Mouse (Mus musculus): ENCODE results near the gene Carmil1. TPM values are rescaled to one million over a fixed set of nuclear protein-coding genes. Genes with fewer than 3 reads are reported as not detected.
"Not testable (repeated sequence)": the region's sequence is repeated elsewhere in the genome, so short reads cannot be mapped to it uniquely, and the experiment has no call there.

Gene Carmil1
- total RNA-seq, 2 experiments from 2014 or later = 6.6 to 9.7 TPM

DNA sequence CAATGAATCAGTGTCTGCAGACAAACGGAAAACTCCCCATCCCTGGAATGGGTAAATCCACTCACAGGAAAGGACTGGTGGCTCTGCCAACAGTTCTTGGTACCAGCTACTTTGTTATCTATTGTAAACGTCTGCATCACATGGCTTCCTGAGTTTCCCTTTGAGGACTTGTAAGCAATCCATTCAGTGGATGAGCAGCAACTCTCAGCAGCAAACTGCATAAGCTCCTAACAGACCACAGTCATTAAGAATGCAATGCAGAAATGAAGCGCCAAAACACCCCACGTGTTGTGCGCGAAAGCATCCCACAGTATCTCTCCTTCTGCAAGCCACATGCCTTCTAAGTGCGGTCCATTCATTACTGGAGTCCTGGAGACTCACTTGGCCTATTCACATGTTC lies 128.0 kb downstream of the Carmil1 start:
- DNase-seq = no peak

DNA sequence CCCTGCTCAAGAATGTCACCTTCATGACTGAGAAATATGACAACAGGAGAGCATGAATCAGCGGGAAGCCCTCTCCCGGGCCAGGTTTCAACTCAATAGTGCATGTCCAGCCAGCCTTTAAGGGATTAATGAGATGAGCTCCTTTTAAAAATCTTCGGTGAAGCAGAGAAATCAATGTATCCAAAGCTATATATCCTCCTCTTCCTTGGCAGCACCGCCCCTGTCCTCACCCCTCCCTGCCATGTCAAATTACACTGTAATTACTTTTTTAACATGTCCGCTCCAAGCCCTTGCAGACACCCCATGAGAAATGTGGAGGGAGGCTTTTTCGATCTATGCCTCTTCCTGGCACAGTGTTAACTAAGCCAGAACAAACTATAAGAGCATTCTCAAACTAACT lies 129.3 kb downstream of the Carmil1 start:
- DNase-seq = no peak

DNA sequence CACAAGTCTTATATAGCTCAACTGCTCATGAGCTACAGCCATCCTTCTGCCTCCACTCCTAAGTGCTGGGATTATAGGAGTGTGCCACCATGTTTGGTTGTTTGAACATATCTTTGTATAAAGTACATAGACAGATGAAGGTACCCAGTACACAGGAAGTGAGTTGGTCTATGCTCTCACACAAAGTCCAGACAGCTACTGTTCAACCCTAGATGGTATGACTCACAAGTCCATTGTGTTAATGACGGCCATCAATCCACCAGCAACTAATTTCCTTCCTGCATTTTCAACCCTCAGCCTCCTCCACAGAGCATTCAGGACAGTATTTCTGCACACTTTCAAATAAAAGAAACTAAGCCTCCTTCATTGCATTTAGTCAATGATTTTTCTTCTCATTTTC lies 132.0 kb downstream of the Carmil1 start:
- DNase-seq = no peak

DNA sequence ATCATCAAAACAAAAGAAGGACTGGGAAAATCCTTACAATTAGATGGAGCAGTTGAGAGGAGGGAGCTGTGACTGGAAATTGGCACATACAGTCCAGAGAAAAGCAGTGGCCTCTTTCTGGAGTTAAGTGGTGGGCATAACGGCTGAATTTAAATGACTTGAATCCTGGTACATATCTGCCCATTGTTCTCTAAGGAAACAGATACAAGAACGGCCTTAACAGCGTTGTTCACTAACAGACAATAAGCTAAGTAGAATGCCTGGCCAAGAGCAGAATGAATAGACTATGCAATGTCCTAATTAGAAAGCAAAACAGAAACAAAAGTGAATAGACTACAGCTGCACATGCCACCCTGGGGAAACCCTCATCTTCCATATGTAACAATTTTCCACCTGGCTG lies 133.6 kb downstream of the Carmil1 start:
- no peak for DNase-seq

DNA sequence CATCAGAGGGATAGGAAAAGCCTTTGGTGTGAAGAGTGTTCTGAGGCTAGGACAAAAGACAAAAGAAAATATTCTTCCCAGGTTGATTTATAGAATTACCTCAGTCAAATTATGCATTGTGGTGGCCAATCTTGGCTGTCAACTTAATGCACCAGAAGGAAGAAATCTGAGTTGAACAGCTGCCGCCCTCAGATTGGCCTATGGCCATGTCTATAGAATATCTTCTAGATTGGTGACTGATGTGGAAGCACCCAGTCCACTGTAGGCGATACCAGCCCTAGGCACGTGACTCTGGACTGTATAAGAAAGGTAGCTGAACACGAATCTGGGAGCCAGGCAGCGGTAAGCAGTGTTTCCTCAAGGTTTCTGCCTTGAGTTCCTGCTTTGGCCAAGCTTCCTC lies 134.1 kb downstream of the Carmil1 start:
- no peak for DNase-seq

DNA sequence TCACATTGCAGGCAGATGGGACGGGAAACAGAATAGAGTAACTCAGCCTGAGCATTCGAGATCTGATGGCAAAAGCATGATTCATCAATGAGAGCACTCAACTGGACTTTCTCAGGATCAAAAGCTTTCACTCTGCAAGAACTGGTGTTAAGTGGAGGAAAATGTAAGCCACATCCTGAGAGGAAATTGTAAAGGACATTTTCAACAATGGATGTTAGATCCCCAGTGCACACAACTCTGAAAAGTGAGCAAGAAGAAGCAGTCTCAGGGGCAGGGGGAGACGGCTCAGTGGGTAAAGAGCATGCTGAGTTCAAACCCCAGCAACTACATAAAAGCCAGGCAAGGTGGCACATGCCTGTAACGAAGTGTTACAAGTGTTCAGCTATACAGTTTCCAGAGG lies 135.7 kb downstream of the Carmil1 start:
- no peak for DNase-seq

DNA sequence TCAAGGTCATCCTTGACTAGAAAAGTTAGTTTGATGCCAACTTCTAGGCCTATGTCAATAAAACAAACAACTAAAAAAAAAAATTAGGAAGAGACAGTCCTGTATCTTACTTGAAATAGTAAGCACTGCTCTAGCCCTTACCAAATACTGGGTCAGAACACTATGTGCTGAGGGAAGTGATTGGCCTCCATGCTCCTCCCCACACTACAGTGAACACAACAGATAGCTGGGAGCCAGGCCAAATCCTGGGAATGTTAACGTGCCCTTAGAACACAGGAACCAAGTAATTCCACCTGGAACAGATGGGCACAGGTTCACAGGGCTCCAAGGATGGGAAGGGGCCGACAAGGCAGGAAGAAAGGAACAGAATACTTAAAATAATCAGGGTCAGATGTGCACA lies 136.5 kb downstream of the Carmil1 start:
- peak; percentile 40 to 51 for DNase-seq

DNA sequence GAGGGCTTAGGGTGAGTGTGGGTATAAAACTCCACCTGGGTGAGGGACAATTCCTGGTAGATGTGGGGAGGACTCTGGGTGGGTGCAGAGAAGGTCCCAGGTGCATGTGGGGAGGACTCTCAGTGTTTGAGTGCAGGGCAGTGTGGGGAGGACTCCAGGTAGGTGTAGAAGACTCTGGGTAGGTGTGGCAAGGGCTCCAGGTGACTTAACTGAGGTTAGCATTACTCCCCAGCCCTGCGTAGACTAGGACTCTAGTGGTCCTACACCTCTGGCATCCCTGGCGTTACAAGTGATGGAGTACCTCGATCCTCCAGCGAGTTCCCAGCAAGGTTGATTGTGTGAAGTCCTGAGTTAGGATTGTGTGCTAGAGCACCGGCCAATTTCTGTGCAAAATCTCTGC lies 143.8 kb downstream of the Carmil1 start:
- no peak for DNase-seq

DNA sequence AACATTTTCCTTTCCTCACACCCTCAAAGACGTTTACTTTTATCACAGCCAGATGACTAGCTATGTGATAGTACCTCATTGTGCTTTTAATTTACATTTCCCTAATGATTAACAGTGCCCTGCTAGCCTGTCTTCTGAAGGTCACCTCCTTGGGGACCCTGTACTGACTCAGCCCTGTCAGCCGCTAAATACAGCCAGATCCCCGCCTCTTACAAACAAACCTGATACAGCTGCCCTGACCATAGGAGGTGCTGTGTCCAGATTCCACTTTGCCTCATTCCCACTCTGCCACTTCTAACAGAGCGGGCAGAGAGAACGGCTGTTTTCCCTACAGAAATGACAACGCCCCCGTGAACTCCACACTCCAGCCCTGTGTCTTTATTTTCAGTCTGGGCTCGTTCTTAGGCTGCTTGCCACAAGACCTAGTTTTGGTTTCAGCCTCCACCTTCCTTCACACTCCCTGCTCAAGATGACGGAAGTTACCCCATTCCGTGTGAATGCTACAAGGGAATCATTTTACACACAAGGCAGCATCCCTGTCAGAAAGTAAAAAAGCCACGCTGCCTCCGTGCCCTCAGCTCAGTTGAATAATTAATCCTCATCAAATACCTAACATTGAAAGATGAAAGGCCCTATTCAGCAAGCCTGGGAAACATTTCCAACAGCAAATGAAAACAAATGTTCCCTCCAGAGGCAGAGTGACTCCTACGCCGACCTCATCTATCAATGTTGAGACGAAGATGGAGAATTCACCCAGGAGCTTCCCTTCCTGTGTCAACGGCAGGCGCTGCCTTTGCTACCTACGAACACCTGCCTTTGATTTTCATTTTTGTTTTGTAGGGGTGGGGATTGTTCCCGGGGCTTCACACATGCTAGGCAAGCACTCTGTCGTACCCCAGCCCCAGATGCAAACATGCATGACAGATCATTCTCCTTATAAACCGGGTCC lies 145.0 kb downstream of the Carmil1 start:
- DNase-seq = peak; percentile 38 to 53

DNA sequence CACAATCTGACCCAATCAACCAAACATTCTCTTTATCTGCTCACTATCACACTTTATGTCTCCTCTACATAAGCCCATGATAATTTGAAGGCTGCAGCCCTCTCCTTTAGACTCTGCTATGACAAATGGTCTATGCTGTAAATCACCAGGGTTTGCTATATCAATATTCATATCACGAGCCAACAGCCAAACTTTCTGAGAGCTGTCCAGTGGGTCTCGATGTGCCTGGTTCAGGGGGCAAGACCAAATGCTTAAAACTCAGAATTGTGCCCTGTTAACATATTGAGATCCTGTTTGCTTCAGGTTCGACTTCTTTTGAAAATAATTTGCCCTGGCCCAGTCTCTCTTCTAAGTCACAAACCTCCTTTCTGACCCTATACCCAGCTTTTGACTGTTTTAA lies 147.7 kb downstream of the Carmil1 start:
- no peak for DNase-seq

DNA sequence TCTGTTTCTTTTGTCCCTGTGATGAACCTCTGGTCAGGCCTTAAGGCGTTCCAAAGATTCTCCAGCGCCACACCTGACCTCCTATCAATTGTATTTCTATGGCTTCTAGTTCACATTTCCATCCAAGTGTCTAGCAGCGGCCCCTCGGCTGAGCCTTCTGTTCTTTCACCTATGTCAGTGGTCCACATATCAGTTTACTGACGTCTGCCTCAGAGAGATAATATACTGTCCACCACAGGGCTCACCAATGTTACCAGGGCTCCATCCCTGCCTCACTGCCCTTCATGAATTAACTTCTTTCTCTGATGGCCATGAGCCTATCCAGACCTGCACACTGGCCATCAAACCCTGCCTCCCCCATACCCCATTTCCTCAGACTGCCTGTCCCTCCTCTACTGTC lies 149.3 kb downstream of the Carmil1 start:
- no peak for DNase-seq

DNA sequence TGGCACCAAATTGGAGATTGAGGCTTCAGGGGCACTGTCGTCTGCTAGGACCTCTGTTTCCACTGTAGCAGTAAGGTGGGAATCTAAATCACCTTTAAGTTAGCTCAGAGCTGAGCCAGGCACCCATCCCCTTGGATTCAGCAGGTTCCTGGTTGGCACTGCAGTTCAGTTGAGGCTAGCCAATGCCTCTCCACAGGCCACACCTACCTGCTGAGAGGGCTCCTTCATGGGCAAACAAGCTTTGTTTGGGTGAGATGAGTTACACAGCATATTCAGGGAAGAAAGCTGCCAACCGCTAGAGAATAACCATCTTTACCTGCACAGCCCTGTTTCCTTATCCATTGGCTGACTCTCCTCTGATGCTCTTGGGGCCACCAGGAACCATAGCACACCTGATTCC lies 149.9 kb downstream of the Carmil1 start:
- DNase-seq = no peak

DNA sequence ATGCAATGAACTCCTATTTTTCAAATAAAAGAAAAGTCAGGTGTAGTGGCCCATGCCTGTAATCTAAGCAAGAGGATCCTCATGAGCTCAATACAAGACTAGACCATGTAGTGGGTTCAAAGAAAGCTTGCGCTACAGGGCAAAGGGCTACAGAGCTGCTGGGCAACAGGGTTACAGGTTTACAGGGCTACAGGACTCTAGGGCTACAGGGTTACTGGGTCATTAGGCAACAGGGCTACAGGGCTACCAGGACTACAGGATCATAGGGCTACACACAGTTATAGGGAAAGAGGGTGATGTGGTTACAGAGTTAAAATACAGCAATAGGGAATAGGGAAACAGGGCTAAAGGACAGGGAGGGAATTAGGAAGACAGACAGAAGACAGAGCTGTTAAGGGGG lies 151.9 kb downstream of the Carmil1 start:
- no peak for DNase-seq

DNA sequence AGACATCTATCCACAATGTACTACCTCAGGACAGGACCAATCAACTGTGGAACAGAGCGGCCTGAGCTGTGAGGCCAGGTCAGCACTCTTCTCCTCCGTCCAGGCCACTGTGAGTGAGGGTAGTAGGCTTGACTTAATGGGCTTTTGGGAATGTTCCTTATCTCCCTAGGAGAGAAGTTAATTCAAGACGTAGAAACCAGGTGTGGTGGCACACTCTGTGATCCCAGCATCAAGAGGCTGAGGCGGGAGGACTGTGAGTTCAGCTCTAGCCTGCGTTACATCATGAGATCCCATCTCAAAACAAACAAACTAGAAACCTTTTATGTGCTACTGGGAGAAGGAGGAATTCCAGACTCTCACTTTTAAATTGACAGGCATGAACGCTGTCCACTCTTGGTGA lies 154.7 kb downstream of the Carmil1 start:
- DNase-seq = no peak

DNA sequence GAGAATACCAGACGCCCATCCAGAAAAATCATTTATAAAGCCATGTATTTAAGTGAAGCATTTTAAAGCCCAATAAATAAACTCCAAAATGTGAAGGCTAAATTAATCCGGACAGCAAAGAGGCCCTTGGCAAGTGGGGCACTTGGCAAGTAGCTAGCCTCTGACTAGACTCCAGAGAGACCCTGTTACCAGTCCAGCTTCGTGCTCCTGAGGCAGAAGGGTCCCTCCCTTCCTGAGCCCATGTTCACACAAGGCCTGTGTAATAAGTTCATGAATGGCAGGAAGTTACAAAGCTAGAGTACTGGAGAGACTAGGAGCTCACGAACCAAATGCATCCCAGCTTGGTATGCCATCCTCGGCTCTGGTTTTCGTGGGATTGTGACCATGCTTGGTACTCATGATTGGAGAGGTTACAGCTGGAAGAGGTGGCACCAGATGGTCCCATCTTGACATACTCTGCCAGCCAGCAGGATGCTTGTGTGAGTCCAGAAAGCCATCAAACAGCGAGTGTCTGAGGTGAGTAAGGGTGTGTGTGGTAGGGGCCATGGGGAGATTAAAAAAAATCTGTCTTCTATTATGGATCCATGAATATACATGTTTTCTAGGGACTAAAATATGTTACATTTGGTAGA lies 163.3 kb downstream of the Carmil1 start:
- DNase-seq = no peak

DNA sequence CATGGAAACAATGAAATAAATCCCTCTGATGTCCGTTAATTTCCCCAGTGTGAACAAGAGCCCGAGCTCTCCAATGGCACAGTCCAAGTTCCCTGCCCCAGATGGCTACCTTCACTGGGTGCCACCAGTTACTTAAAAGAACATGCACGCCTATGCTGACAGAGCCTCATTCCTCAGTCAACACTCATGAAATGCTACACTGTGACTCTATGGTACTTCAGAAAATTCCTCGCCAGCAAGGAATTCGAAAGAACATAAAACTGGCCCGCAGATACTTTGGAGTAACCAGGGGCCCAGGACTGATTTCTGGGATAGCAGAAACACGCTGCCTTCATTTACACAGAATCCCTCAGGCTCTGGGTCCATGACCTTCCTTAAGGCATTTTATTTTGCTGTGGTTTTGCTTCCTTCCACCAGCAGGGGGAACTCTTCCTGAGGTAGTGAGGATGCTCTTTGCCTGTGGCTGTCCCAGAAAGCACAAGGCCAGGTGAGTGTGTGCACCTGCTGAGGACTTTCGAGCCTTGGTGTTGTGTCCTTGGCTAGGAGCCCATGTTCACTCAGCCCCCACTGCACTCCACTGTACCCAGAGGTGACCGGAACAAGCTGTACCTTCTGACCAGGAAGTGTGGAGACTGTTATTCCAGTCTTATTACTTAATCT lies 167.8 kb downstream of the Carmil1 start:
- peak; percentile 19 to 74 for DNase-seq

DNA sequence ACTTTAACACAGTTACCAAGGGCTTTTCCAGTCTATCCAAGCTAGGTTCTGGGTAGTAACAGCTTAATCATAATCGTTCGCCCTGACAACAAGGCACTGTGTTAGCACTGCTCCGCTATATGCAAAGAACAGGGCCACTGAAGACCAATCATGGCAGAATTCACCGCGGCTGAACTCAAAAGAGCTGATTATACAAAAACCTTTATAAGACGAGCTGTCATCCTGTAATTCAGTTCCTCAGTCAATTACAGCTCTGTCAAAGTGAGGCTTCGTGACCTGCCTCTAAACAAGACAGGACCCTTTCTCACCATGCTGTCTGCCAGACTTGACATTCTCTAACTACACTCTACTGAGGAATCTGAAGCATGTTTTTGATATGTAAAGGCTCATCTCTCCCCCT lies 170.3 kb downstream of the Carmil1 start:
- no peak for DNase-seq

DNA sequence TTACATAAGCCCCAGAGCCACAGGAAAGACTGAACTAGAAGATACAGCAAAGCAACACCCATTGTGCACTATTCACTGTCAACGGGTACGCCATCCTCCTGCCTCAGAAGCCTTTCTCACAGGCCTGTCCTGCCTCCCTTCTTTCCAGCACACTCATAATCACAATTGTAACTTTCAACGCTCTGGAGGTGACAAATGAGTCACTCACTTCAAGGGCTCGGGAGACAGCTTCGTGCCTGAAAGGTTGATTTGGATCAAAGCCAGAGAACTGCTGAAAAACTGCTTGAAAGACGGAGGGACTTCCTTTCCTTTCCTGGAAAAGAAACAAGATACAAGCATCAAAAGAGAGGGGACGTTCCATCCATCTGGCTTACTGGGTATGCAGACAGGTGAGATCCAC lies 172.3 kb downstream of the Carmil1 start:
- no peak for DNase-seq

DNA sequence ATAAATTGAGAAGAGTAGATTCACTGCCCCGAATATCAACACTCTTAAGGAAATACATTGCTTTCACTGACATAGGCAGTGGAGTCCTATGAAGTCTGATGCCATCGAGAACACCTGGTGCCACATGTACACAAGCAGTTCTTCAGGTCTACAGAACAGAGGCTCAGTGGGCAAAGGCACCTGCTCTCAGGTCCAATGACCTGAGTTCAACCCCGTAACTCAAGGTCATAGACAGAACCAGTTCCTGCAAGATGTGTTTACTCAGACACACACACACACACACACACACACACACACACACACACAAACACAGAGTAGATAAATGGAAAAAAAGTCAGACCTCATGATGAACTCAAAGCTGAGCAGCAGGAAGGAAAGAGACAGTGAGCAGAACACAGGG lies 173.5 kb downstream of the Carmil1 start:
- DNase-seq = no peak

DNA sequence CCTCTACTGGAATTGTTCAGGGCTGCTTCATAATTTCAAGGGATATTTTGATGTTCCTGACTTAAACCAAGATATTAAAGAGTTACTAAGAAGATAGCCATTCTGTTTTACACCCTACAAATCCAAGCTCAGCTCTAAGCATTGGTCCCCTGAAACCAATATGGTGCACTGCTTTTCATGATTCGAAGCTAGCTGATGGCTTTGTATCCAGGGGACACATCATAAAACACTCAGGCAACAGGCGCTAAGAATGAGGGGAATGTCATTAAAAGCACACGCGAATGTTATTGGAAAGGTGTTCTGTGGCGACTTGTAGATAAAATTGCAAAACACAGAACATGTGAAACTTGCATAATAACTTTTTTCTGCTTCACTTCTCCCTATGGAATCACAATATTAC lies 174.8 kb downstream of the Carmil1 start:
- no peak for DNase-seq

DNA sequence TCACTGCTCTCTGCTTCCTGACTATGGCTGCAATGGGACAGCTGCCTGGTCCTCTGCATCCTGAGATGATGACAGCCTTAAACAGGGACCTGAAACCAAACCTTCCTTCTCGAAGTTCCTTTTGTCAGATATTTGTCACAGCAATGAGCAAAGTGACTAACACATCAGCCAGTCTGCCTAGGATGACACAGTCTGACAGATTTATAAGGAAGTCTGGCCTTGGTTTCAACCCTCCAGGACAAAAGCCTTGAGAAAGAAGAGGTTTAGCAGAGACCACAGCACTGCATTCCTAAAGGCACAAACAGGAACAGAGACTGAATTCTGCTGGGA lies 175.3 kb downstream of the Carmil1 start:
- DNase-seq = no peak

DNA sequence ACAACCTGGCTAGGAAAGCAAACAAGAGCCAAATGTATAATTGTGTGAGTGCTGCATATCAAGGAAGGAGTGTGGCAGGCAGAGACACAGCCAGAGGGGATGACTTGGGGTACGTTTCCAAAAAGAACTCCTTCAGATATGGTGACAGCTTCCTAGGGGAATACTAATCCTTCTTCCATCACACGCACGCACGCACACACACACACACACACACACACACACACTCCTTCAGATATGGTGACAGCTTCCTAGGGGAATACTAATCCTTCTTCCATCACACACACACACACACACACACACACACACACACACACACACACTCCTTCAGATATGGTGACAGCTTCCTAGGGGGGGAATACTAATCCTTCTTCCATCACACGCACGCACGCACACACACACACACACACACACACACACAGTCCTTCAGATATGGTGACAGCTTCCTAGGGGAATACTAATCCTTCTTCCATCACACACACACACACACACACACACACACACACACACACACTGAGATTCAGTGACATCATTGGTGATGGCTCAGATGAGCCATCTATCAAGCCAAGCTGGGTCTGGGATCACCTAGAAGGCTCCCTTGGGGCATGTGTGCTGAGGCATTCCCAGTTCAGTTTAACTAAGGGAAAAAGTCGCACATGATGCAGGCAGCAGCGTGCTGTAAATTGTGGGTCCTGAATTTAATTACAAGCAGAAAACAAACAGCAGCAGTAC lies 175.8 kb downstream of the Carmil1 start:
- not testable (repeated sequence) for DNase-seq

DNA sequence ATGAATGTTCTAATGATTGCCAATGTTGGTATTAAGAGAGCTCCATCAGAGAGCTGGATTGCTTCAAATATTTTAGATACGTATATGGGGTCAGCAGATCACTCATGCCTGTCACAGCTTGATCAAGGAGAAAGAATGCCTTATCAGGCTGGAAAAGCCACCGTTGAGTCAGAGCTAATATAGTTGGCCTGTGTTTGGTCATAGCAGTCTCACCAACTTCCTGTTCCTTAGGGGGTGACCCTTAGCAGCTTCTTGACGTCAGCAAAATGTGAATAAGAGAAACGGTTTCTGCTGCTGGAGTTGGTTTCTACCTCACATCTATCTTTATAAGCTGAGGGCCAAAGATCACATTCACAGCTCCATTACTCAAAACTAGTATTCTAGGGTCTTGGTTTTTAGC lies 176.6 kb downstream of the Carmil1 start:
- DNase-seq = no peak
